Mouse (Mus musculus): ENCODE data around the gene Eif4enif1. TPM values are rescaled to one million over a fixed set of nuclear protein-coding genes. Genes with fewer than 3 reads are reported as not detected.
A peak's percentile ranks its signal among the peaks of the same experiment; 100 is the strongest.

The Eif4enif1 gene
- polyA plus RNA-seq, 1 experiment, result 9.4 TPM

- H3K27me3 ChIP-seq (replicated peaks), result no peaks in the 10 kb centered on the region
- no peaks in the 10 kb centered on the region for H3K9me3 ChIP-seq
- no peak for TF ChIP-seq GATA1 (IDR thresholded peaks at IDR 0.05; ENCODE audit: borderline replicate concordance, low read length)
- no peak for TF ChIP-seq FLI1 (IDR thresholded peaks at IDR 0.05; ENCODE audit: low read length)
- H3K36me3 ChIP-seq (replicated peaks; ENCODE audit: low read length), result peaks cover 44% of the 10 kb centered on the region
- peaks cover 68% of the 10 kb centered on the region for H3K4me1 ChIP-seq
- H3K4me3 ChIP-seq (replicated peaks), result peak overlapping the region; percentile 99
Measured at GRCm38 (mm10) chr11:3291311-3292061, 89.3 kb downstream of the Eif4enif1 start.

GRCm38 (mm10) chr11:3292062-3292421, 89.8 kb downstream of the Eif4enif1 start:
- peaks cover 50% of the 10 kb centered on the region for H3K36me3 ChIP-seq (replicated peaks; ENCODE audit: low read length)
- no peaks in the 10 kb centered on the region for H3K27me3 ChIP-seq (replicated peaks)
- 0 out of 2 replicates have a peak, but pooled peaks have one; percentile 8 for TF ChIP-seq FLI1 (IDR thresholded peaks at IDR 0.05; ENCODE audit: low read length)
- TF ChIP-seq GATA1 (IDR thresholded peaks at IDR 0.05; ENCODE audit: borderline replicate concordance, low read length), result no peak
- peaks cover 74% of the 10 kb centered on the region for H3K4me1 ChIP-seq
- peak overlapping the region; percentile 99 for H3K4me3 ChIP-seq (replicated peaks)
- H3K9me3 ChIP-seq, result no peaks in the 10 kb centered on the region

GRCm38 (mm10) chr11:3292711-3293249, 90.6 kb downstream of the Eif4enif1 start:
- no peaks in the 10 kb centered on the region for H3K9me3 ChIP-seq
- TF ChIP-seq FLI1 (IDR thresholded peaks at IDR 0.05; ENCODE audit: low read length), result no peak
- no peak for TF ChIP-seq GATA1 (IDR thresholded peaks at IDR 0.05; ENCODE audit: borderline replicate concordance, low read length)
- peaks cover 78% of the 10 kb centered on the region for H3K4me1 ChIP-seq
- peak overlapping the region; percentile 99 for H3K4me3 ChIP-seq (replicated peaks)
- peaks cover 57% of the 10 kb centered on the region for H3K36me3 ChIP-seq (replicated peaks; ENCODE audit: low read length)
- H3K27me3 ChIP-seq (replicated peaks), result no peaks in the 10 kb centered on the region

GRCm38 (mm10) chr11:3293361-3293760, 91.2 kb downstream of the Eif4enif1 start:
- H3K36me3 ChIP-seq (replicated peaks; ENCODE audit: low read length), result peaks cover 63% of the 10 kb centered on the region
- peak overlapping the region; percentile 99 for H3K4me3 ChIP-seq (replicated peaks)
- H3K4me1 ChIP-seq, result peaks cover 78% of the 10 kb centered on the region
- TF ChIP-seq FLI1 (IDR thresholded peaks at IDR 0.05; ENCODE audit: low read length) (no peak), GATA1 (IDR thresholded peaks at IDR 0.05; ENCODE audit: borderline replicate concordance, low read length) (no peak)
- no peaks in the 10 kb centered on the region for H3K9me3 ChIP-seq
- H3K27me3 ChIP-seq (replicated peaks), result no peaks in the 10 kb centered on the region

Other genes starting within 250 kb of the Eif4enif1 start
- gene Sfi1, start 8.9 kb upstream of the Eif4enif1 start, polyA plus RNA-seq (2012; ENCODE audit: insufficient read depth, low replicate concordance), result 13.3 and 37.5 TPM in 2 replicates
- gene Drg1, start 64.0 kb downstream of the Eif4enif1 start, polyA plus RNA-seq (2012; ENCODE audit: insufficient read depth, low replicate concordance), result 55.7 TPM in 1 of 2 replicates, not detected in the other
- 79.0 and 88.1 TPM in 2 replicates for gene Patz1, start 86.5 kb downstream of the Eif4enif1 start, polyA plus RNA-seq (2012; ENCODE audit: insufficient read depth, low replicate concordance)
- 17.8 and 33.7 TPM in 2 replicates for gene Pik3ip1, start 128.0 kb downstream of the Eif4enif1 start, polyA plus RNA-seq (2012; ENCODE audit: insufficient read depth, low replicate concordance)
- gene Limk2, start 206.8 kb downstream of the Eif4enif1 start, polyA plus RNA-seq (2012; ENCODE audit: insufficient read depth, low replicate concordance), result 16.4 and 34.1 TPM in 2 replicates
- gene Rnf185, start 250.0 kb downstream of the Eif4enif1 start, polyA plus RNA-seq (2012; ENCODE audit: insufficient read depth, low replicate concordance), result 1.8 TPM in 1 of 2 replicates, not detected in the other